Mouse (Mus musculus): ENCODE measurements around the gene Foxn3. TPM values are rescaled to one million over a fixed set of nuclear protein-coding genes. Genes with fewer than 3 reads are reported as not detected.
A peak's percentile ranks its signal among the peaks of the same experiment; 100 is the strongest.
"Not testable (repeated sequence)": the region's sequence is repeated elsewhere in the genome, so short reads cannot be mapped to it uniquely, and the experiment has no call there.

The Foxn3 gene
- total RNA-seq, 2 experiments from 2014 or later, result 26.7 to 164 TPM

DNA sequence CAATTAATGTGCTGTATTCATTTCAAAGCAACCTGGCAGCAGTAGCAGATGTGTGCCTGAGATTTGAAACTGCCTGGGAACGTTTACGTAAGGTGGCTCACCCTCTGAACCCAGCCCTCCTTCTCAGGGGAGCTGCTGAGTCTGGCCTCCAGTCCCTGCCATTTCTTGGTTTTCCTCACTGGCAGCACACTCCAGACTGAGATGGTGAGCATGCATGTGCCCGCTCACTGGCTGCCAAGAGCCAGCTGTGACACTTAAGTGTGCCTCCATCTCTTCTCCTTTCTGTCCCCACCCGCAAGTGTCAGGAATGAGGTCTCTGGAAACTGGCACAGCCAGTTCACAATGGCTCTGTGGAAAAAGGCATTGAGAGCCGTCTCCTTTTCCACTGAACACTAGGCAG, 349.3 kb downstream of the Foxn3 start:
- ATAC-seq (replicated peaks; ENCODE audit: poor library complexity, severe bottlenecking), result no peak

DNA sequence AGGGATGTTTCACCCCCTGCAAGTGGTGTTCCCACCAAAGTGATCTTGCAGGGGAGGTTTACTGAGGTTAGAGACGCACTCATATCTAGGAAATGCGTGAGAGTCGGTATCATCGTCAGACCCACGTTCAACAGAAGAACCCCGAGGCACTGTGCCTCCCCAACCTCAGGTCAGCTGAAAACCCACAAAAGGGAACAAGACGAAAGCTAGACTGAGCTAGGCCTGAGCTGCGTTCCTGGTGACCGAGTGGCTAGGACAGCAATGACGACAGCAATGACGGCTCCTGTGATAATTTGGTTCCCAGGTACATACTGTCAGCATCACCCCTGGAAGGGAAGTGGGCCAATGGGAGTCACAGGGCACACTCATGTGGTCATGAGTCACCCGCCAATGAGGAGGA, 350.2 kb downstream of the Foxn3 start:
- ATAC-seq (replicated peaks; ENCODE audit: poor library complexity, severe bottlenecking), result peak; percentile 80

DNA sequence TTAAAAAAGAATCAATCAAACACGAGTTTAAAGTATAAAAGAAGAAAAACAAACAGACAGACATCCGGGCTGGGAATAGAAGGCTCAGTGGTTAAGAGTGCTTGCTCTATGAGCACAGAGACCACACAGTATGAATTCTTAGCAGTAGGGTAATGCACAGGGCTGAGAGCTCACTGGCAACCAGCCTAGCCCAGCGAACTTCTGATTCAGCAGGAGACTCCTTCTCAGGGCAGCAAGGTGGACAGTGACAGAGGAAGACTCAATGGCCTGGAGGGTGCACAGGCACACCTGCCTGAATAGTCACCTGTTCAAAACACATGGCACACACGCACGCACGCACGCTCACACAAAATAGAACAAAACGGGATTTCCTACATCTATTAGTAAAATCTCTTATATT, 353.6 kb downstream of the Foxn3 start:
- no peak for ATAC-seq (replicated peaks; ENCODE audit: poor library complexity, severe bottlenecking)

DNA sequence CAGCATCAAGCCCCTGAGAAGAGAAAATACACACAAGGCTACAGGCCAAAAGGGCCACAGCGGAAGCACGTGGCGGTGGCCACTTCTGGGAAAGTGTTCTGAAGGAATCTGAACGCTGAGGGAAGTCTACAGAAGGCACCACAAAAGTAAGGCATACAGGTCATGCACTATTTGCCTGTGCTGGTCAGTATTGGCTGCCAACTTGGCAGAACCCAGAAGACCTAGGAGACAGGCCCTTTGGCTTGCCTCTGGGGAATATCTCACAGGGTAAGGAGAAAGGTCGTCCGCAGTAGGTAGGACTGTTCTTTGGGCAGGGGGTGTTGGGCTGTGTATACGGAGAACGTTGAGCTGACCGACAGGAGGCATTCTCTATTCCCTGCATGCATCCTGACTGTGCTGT, 355.1 kb downstream of the Foxn3 start:
- ATAC-seq (replicated peaks; ENCODE audit: poor library complexity, severe bottlenecking), result no peak

DNA sequence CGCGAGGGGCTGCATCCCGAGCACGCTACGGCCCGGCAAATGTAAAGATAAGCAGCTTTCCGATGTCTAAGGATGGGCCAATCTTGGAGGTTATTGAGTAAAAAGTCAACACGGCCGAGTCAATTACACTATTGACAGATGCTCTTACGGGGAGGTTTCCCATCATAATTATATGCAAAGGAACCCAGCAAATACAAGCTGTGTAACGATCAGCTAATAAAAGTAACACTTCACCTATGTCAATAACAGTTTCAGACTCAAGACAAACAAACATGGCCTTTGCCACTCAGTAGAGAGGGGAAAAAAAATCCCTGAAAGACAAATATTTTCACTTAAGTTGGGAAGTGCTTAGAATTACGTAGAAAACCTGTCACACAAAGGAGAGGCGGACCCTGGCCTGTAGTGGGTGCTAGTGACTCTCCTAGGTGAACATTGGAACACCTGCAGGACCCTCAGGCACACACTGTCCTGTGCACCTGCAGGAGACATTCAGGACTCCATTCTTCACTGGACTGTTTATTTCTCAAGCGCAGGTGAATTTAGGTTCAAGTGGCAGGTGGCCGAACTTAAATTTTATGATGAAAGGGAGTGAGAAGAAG, 356.3 kb downstream of the Foxn3 start:
- no peak for ATAC-seq (replicated peaks; ENCODE audit: poor library complexity, severe bottlenecking)

DNA sequence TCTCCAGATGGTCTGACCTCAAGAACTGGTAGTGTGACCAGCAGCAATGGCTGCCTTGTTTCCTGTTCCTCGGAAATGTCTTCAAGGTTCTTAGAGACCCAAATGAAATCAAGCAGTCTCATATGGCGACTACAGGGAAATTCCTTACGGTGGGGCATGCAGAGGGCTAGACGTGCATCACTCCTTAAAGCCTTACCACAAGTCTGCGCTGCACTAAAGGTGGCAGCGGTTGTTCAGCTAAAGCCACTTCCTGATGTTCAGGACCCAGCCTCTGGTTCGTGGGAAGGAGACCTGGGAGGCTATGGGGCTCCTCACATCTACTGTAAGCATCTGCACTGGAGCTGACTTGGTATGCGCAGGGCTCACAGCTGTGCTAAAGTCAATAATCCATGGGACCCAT, 357.6 kb downstream of the Foxn3 start:
- 0 out of 2 replicates have a peak, but pooled peaks have one; percentile 22 for ATAC-seq (replicated peaks; ENCODE audit: poor library complexity, severe bottlenecking)

DNA sequence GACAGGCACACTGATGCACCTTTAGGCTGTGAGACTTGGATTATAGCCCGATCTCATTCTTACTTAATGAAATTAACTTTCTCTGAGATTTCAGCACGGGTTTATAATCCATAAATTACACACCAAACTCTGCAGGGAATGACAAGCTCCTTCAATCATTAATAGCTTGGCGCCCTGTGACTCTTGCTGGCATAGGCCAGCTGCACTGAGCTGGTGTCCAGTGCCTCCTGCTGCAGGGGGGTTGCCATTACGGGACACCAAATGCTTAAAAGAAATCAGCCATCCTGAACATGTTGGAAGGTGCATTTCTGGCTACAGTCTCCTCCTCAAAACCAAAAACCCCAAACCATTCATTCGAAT, 364.3 kb downstream of the Foxn3 start:
- ATAC-seq (replicated peaks; ENCODE audit: poor library complexity, severe bottlenecking), result no peak

DNA sequence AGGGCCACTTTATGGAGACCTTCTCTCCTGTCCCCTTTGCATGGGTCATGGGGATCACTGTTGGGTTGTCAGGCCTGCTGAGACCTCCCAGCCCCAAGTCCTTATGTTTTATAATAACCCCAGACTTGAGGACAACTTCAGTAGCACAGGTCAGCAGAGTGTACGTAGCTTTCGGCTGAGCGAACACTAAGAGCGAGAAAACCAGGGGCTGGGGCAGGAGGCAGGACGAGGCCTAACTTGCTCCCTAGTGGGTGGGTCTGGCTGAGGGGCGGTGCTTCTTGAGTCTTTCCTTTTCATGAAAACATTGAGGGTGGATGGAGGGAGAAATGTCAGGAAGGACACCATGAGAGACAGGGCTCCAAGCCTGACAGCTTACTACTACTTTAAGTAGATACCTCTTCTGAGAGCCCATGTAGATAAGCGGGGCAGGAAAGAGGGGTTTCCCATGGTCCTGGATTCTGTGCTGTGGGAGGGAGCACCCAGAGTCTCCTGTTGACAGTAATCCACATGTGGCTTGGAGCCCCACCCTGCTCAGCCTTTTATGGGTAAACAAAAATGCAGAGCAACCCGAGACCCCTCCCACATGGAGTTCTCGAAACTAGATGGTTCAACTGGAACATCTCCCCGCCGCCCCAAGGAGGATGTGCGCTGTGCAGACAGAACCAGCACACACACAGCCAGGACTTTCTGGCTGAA, 364.8 kb downstream of the Foxn3 start:
- no peak for ATAC-seq (replicated peaks; ENCODE audit: poor library complexity, severe bottlenecking)

DNA sequence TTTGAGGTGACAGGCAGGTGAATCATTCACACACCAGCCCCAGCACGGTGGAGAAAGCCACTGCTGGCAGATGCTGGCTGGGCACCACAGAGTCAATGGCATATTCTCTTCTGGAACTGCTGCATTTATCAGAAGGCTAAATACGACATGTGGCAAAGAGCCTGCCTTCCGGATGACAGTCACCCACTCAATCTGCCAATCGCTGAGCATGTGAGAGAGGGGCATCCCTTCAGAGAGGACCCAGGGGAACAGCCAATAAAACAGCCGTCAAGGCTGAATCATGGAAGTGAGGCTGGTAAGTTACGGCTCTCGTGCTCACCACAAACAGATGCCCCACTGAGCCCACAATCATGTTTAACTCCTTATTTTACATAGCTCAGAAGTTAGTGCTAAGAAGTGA, 366.4 kb downstream of the Foxn3 start:
- no peak for ATAC-seq (replicated peaks; ENCODE audit: poor library complexity, severe bottlenecking)

DNA sequence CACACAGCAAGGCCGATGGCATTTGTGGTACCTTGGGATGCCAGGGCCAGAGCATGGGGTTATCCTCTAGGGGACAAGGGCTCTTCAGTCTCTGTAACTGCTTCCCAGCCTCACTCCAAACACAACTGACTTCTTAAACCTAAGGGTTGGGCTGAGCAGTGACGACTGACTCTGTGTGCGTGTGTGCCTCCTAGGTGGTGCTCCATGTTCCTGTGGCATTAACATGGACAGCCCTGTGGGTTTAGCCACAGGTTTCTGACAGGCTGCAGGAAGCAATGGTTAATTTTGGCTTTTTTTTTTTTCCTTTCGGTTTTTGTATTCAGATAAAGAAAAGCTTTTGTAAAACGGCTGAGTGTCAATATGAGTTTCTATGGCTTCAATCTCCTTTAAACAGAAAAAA, 367.7 kb downstream of the Foxn3 start:
- ATAC-seq (replicated peaks; ENCODE audit: poor library complexity, severe bottlenecking), result no peak

DNA sequence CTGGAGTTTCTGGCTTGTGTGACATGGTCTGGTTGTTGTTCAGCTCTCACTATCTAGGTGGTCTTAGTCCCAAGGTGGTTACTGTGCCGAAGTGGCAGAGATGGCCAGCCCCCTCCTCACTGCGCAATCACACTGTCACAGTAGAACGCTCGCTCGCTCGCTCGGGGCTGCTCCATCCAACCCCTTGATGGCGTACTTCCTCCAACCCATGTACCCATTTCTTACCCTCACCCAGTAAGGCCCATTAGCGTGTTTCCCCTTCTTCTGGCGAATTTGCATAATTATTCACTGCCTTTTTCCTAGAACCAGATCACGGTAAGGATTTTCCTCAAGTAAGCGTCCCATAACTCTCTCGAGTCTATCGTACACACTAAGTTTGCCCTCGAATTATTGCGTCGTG, 369.3 kb downstream of the Foxn3 start:
- ATAC-seq (replicated peaks; ENCODE audit: poor library complexity, severe bottlenecking), result not testable (repeated sequence)

DNA sequence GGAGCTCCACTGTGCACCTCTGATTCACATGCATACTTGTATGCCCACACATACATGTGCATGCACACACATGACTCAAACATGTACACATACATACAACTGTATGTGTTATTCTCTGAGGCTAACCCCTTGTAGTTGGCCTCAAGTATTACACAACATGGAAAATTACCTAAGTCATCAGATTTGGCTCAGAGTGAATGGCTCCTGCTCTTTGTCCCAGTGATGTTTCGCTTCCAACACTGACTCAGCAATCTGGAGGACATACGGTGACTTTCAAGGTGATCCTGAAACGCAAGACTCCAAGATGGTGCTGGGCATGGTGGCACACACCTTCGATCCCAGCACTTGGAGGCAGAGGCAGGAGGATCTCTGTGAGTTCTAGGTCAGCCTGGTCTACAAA, 375.7 kb downstream of the Foxn3 start:
- ATAC-seq (replicated peaks; ENCODE audit: poor library complexity, severe bottlenecking), result no peak

DNA sequence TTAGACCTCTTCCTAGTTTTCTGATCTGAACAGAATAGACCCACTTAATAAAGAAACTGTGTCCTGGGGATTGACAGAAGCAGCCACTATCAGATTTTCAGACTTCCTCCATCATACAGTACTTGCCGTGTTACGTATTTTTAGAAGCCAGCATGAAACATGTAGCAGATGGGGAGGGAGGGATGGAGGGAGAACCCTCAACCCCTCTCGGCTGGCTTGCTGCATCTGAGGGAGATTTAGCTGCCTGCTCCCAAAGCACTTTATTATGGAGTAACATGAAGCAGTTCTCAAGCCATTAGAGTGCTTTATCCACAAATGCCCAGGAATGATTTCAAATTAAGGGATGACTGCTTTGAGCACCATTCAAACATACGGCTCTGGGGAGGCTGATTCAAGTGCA, 377.1 kb downstream of the Foxn3 start:
- ATAC-seq (replicated peaks; ENCODE audit: poor library complexity, severe bottlenecking), result no peak

DNA sequence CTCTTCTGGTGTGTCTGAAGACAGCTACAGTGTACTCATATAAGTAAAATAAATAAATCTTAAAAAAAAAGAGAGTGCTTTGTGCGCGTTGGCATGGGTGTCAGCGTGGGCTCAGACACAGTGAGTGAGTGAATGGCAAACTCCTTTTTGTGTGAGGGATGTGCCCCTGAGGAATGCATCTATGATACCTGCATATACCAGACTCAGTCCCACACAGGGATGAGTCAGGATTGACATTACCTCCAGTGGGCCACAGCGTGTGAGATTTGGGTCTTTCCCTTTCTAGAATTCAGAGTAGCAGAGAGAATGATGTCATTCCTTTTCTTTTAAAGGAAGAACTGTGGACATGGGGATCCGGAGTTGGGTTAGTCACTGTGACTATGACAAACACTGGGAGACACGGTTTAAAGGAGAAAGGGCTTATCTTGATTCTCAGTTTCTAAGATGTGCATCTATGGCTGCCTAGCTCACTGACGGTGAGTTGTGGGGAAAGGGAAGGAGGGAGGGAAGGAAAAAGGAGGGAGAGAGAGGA, 380.1 kb downstream of the Foxn3 start:
- ATAC-seq (replicated peaks; ENCODE audit: poor library complexity, severe bottlenecking), result no peak

DNA sequence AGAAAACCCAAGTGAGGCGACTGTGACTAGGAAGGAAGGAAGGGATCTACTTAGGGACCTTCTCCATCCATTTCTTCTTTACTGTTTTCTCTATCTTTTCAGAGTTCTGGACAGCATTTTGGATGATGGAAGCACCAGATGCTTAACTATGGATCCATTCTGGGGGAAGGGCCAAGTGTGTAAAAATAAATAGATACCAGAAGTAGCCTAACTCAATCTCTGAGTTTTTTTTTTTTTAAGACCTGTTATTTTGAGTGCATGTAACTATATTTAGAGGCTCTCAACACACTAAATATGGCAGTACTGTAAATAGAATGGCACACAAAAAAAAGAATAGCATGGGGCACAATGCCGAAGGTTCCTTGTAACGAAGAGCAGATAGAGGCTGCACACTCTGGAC, 381.0 kb downstream of the Foxn3 start:
- ATAC-seq (replicated peaks; ENCODE audit: poor library complexity, severe bottlenecking), result no peak

DNA sequence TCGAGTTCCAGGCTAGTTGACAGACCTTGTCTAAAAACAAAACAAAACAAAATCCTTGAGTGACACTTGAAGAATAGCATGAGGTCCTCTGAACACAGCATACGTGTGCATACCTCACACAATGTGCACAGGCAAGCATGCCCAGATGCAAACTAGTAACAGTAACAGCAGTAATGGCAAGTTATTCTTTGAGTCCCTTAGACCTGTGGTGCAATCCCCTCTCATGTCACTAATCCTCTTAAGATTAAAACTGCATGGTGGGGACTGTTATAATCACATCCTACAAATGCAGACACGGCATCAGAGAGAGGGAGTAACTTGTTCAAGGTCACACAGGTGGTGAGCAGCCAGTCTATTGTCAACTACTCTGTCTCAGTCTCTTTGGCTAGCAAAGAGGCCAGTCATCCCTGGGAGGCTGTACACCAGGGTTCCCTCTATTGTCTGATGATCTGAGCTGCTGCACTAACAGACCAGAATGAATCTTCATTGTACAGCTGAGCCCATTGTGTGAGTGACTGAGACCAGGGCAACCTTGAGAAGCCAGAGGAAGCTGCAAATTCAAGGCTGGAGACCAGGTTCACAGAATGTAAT, 383.1 kb downstream of the Foxn3 start:
- ATAC-seq (replicated peaks; ENCODE audit: poor library complexity, severe bottlenecking), result no peak

DNA sequence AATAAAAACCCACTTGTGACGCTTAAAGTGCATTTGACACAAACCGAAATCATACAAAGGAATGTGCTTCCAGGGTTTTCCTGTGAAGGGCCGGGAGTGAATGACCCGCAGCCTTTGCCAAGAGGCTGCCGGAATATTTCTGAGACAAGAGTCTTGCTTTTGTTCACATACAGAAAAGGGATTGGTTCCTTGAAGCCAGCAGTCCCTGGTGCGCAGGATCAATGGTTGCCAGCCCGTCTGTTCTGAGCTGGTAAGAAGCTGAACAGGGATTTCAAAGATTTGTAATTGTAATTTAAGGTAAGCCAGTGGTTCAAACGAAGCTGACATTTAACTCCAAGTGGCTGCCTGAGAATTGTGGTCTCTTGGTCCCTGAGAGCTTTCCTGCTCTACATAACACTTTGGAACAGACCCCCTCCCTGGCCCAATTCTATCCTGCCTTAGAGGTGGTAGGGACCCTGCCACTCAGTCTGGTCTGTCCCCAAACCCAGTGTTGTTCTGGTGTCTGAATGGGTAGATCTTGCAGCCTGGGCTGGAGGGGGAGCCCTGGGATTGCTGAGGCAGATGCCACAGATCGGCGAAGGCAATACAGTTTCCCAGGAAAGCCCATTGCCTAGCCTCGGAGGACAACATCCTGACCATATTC, 388.3 kb downstream of the Foxn3 start:
- ATAC-seq (replicated peaks; ENCODE audit: poor library complexity, severe bottlenecking), result no peak

DNA sequence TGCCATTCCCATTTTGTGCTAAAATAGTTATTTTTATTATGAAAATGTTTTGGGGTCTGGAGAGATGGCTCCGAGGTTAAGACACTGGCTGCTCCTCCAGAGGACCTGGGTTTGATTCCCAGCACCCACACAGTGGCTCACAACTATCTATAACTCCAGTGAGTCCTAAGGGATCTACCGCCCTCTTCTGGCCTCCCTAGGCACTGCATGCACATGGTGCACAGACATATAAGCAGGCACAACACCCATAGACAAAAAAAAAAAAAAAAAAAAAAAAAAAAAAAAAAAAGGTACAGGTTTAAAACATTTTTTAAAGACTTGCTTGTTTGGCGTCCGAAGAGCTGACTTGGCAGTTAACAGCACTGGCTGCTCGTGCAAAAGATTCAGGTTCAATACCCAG, 391.2 kb downstream of the Foxn3 start:
- ATAC-seq (replicated peaks; ENCODE audit: poor library complexity, severe bottlenecking), result no peak

DNA sequence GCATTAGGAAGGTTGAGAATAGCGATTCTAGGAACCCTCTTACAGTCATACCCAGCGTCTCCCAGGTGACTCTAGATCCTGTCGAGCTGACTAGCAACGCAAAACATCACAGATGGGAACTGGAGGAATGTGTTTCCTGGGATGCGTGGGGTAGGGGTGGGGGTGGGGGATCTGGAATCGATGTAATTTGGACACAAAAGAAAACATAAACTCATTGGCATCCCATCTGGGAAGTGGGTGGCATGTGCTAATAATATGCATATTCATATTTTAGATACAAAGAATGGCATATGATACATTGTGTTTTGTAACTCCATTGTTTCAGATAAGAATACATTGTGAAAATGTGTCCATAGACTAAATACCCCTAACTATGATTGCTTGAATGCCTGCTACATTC, 393.5 kb downstream of the Foxn3 start:
- no peak for ATAC-seq (replicated peaks; ENCODE audit: poor library complexity, severe bottlenecking)

DNA sequence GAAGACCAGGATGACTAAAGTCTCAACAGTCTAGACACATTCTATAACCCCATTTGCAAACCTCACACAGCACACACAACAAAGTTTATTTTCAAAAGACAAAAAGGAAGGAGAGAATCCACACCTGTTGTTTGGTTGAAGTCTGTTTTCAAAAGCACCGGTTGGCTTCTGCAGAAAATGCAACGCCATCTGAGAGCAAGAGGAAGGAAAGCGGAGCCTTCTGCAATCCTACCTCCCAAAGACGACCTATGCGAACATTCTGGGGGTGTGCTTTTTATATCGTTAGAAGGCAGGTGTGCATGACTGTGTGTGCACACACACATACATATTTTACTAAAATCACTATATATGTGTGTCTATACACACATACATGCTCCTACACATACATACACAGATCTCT, 397.3 kb downstream of the Foxn3 start:
- no peak for ATAC-seq (replicated peaks; ENCODE audit: poor library complexity, severe bottlenecking)

DNA sequence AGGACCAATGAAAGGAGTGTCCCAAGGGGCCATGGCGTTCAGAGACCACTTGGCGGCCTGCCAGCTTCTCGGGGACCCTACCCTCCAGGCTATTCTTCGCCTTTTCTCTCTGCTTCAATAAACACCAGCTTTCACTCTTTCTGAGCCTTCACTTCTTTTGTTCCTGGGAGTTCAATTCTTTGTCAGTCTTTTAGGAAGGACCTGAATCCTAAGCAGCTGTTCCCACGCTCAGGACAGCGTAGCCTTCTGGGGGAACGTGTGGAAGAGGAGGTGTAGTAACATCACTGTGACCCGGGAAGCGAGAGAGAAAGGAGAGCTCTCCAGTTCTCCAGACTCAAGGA, 400.1 kb downstream of the Foxn3 start:
- no peak for ATAC-seq (replicated peaks; ENCODE audit: poor library complexity, severe bottlenecking)
